Mouse (Mus musculus) ES-Bruce4 (cell line): Measurements from ENCODE around the gene Gas6. TPM values are rescaled to one million over a fixed set of nuclear protein-coding genes. Genes with fewer than 3 reads are reported as not detected.

ENCODE experiments used
- H3K27ac ChIP-seq: 2 replicates; pipeline ENCODE4 v1.5.1; 2012; ENCODE audit warnings: low read length, inconsistent platforms; ENCODE audit not compliant: insufficient read depth
- H3K27me3 ChIP-seq: 2 replicates; pipeline ENCODE4 v1.6.1; 2012; ENCODE audit warnings: mild to moderate bottlenecking, low read length, inconsistent platforms; ENCODE audit not compliant: control insufficient read depth, poor library complexity, insufficient read depth, severe bottlenecking
- H3K36me3 ChIP-seq: 2 replicates; pipeline ENCODE4 v1.6.1; 2012; ENCODE audit warnings: inconsistent platforms, mild to moderate bottlenecking, low read length, moderate library complexity; ENCODE audit not compliant: control insufficient read depth, poor library complexity, insufficient read depth, severe bottlenecking
- H3K4me1 ChIP-seq: one replicate; pipeline ENCODE4 v1.8.1; 2011; ENCODE audit warnings: low read length; ENCODE audit not compliant: control insufficient read depth, insufficient read depth
- H3K4me3 ChIP-seq: 2 replicates; pipeline ENCODE4 v1.5.1; 2011; ENCODE audit warnings: low read depth, mild to moderate bottlenecking, low read length
- H3K9ac ChIP-seq: 2 replicates; pipeline ENCODE4 v1.6.1; 2012; ENCODE audit warnings: low read depth, mild to moderate bottlenecking, inconsistent platforms; ENCODE audit not compliant: poor library complexity, severe bottlenecking
- H3K9me3 ChIP-seq: replicated peaks from 2 replicates; pipeline ENCODE4 v1.6.1; 2012; ENCODE audit warnings: mild to moderate bottlenecking, low read length, inconsistent platforms; ENCODE audit not compliant: control insufficient read depth, poor library complexity, insufficient read depth, severe bottlenecking
- CTCF ChIP-seq: IDR thresholded peaks from one replicate; pipeline ENCODE4 v1.8.1; 2011; ENCODE audit warnings: low read depth, low read length
- EP300 ChIP-seq: IDR thresholded peaks from 2 replicates; pipeline ENCODE4 v1.6.1; 2011; ENCODE audit warnings: low read depth, low read length; ENCODE audit not compliant: insufficient read depth
- POLR2A ChIP-seq: IDR thresholded peaks from one replicate; pipeline ENCODE4 v1.8.1; 2011; ENCODE audit warnings: low read length; ENCODE audit not compliant: insufficient read depth
- polyA plus RNA-seq: library from polyadenylated mRNA; stranded (reverse); fragments of >200 nt; gene quantifications from 2 replicates; pipeline ENCODE4 v1.2.4, GENCODE M21; 2011; ENCODE audit warnings: low read depth; ENCODE audit not compliant: missing spikeins, insufficient read depth, insufficient read length

Gas6 gene
- polyA plus RNA-seq, 1 experiment = 14.9 TPM

DNA sequence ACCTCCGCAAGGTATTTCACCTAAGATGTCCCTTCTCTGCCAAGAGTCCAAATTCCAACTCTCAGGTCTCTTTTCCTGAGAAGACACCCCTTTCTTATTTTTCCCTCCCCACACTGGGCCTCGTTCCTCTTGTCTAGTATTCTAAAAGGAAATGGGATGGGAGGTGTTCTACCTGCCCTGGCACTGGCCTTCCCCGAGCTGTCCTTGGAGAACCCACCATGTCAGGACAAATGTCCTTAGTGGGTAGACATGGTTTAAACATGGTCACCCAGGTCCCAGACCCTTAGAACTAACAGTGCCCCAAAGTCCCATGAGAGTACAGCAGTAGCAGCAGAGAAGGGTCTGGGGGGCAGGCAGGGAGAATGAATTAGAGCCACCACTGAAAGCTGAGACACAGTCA lies 4.9 kb downstream of the Gas6 start:
- Histone ChIP-seq H3K9ac (no peak overlapping the region), H3K27ac (no peak overlapping the region), H3K4me3 (no peak overlapping the region), H3K9me3 (no peaks in the 10 kb centered on the region), H3K27me3 (peaks cover 3% of the 10 kb centered on the region; the same call in 1 of the 2 replicates), H3K36me3 (no peaks in the 10 kb centered on the region), H3K4me1 (peaks cover 2% of the 10 kb centered on the region)
- TF ChIP-seq EP300 (no peak), CTCF (no peak), POLR2A (no peak)

DNA sequence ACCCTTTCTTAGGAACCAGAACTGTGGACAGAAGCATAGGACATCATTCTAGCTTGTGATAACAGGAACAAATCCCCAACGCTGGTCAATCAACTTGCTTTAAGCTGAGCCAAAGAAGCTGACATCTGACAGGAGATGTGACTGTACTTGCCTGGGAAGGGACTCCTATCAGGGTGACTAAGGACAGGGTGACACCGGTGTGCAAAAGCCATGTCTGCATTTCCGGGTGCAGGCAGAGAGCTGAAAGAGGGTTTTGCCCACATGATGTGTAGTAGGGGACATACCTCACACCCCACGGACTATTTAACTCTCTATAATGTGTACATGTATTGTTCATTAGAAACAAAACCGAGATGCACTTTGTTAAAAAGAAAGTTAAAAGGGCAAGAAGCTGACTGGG lies 11.1 kb downstream of the Gas6 start:
- Histone ChIP-seq H3K9me3 (no peaks in the 10 kb centered on the region), H3K27ac (no peak overlapping the region), H3K27me3 (no peaks in the 10 kb centered on the region), H3K36me3 (no peaks in the 10 kb centered on the region), H3K4me1 (no peaks in the 10 kb centered on the region), H3K4me3 (no peak overlapping the region), H3K9ac (no peak overlapping the region)
- no peak for TF ChIP-seq POLR2A
- no peak for TF ChIP-seq EP300
- no peak for TF ChIP-seq CTCF

DNA sequence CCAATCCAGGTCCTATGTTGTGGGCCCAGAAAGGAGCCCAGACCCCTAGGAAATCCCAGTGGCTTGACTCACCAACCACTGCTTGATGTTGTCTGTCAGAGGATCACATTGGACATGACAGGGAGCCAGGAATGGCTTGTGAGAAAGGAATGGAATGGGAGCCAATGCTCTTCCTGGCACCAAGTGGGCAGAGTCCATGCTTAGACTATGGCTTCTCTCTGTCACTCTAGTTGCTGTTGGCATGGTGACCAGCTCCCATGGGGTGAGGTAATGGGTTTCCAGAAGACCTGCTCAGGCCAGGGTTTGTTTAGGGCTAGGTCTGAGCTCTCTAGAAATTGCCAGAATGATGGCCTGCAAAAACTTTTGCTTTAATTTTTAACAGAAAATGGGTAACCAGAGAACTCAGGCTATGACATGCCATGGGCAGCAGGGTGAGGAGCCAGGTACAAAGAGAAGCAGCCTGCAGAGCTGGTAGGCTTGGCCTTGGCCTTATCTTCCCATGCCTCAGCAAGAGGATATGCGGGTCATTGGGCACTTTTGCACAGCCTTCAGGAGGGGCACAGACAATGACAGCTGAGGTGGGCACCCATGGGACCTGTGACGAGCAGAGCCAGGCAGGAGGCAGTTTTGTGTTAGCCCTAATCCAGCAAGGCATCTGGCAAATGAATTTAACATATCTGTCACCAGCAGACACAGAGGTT lies 12.0 kb downstream of the Gas6 start:
- Histone ChIP-seq H3K9ac (no peak overlapping the region), H3K27ac (no peak overlapping the region), H3K4me3 (no peak overlapping the region), H3K27me3 (no peaks in the 10 kb centered on the region), H3K4me1 (no peaks in the 10 kb centered on the region), H3K36me3 (no peaks in the 10 kb centered on the region), H3K9me3 (no peaks in the 10 kb centered on the region)
- TF ChIP-seq POLR2A (no peak), CTCF (no peak), EP300 (no peak)

DNA sequence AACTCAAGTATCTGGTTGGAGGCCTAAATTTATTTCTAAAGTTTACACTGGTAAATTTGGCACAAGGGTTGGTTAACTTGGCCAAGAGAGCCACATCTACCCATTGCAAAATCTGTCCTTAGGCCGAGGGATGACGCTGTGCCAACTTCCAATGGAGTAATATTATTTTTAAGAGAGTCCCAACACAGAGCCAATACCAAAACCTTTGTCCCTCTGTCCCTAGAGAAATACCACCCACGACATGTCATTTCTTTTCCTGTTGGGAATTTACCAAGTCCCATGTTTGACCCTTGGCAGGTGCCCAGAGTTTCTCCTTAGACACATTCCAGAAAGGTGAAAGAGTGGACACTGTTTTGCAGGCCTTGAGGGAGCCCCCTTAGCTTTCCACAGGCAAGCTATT lies 12.7 kb downstream of the Gas6 start:
- no peak for TF ChIP-seq POLR2A
- TF ChIP-seq CTCF = no peak
- TF ChIP-seq EP300 = no peak
- Histone ChIP-seq H3K27ac (no peak overlapping the region), H3K36me3 (no peaks in the 10 kb centered on the region), H3K27me3 (no peaks in the 10 kb centered on the region), H3K4me3 (no peak overlapping the region), H3K9ac (no peak overlapping the region), H3K4me1 (no peaks in the 10 kb centered on the region), H3K9me3 (no peaks in the 10 kb centered on the region)

DNA sequence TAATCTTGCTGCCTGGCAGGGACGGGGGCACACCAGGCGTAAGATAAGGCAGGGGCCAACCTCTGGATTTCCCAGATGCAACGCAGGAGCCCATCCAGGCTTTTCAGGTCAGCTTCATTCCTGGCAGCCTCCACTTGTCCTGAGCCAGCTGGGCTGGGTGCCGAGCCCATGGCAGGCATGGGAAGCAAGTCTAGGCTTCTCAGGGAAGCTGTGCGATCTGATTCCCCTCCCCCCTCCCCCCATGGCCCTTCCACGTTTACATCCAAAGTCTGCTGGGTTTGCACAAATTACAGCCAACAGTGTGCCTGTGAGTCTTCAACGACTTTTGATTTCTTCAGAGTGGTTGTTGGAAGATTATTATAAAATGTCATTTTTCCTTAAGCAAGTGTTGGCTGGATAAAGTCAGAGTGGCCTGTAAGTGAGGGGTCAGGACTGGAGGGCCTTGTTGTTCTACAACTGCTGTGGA lies 13.2 kb downstream of the Gas6 start:
- H3K4me1 ChIP-seq = no peaks in the 10 kb centered on the region
- no peaks in the 10 kb centered on the region for H3K36me3 ChIP-seq
- H3K4me3 ChIP-seq = no peak overlapping the region
- H3K27me3 ChIP-seq = no peaks in the 10 kb centered on the region
- no peaks in the 10 kb centered on the region for H3K9me3 ChIP-seq
- H3K9ac ChIP-seq = no peak overlapping the region
- H3K27ac ChIP-seq = no peak overlapping the region
- no peak for TF ChIP-seq CTCF
- no peak for TF ChIP-seq POLR2A
- no peak for TF ChIP-seq EP300

DNA sequence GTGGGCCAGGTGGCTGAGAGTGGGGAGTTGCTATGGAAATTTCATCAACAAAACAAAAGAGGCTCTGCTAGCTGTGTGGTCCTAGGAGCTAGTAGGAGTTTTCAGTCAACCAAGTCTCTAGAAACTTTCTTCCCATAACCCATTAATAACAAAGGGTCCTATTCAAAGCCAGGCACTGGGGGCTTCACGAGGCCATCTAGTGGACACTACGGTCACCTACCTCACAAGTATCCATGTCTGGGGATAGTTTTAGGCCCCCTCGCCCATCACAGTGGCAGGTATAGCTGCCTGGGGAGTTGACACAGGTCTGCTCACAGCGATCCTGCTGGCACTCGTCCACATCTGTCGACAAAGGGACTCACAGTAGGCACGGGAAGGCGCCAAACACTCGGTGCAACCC lies 18.4 kb downstream of the Gas6 start:
- H3K9ac ChIP-seq = no peak overlapping the region
- TF ChIP-seq CTCF = peak; percentile 31
- TF ChIP-seq POLR2A = no peak

More for the DNA sequence above, 18.4 kb downstream of the Gas6 start:
- no peaks in the 10 kb centered on the region for H3K36me3 ChIP-seq
- H3K27me3 ChIP-seq = no peaks in the 10 kb centered on the region
- no peaks in the 10 kb centered on the region for H3K9me3 ChIP-seq
- H3K4me3 ChIP-seq = no peak overlapping the region
- no peaks in the 10 kb centered on the region for H3K4me1 ChIP-seq
- H3K27ac ChIP-seq = no peak overlapping the region
